Mouse (Mus musculus) induced T-regulatory cell, adult 2 months (primary cell): ENCODE measurements at regions not wholly inside any gene's neighbourhood (a gene's known extent, or its start where the extent isn't known, plus 50 kb on each side); places are given as distances from the start of the nearest gene placed in this dataset.
"Not testable (repeated sequence)": the region's sequence is repeated elsewhere in the genome, so short reads cannot be mapped to it uniquely, and the experiment has no call there.

Experiments used
- DNase-seq: peaks from one replicate; pipeline ENCODE4 v3.0.0-alpha.2; 2012; ENCODE audit warnings: low read depth

DNA sequence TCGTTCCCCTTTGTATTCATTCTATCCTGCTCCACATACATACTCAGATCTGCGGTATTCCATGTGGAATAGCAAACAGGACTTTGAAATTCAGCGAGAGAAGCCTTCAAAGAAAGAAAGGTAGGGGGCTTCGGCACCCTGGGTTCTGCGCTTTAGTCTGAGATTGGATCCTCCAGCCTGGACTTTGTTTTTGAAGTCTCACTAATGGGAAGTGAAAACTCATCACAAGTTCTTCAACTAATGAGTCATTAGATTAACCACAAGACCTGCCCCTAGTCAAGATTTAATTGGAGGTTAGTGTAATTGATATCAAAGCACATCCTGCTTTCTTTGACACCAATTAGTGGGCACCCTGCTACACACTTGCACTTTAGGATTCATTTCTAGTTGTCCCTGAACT, 492.5 kb upstream of the Zfp960 start:
- no peak for DNase-seq

DNA sequence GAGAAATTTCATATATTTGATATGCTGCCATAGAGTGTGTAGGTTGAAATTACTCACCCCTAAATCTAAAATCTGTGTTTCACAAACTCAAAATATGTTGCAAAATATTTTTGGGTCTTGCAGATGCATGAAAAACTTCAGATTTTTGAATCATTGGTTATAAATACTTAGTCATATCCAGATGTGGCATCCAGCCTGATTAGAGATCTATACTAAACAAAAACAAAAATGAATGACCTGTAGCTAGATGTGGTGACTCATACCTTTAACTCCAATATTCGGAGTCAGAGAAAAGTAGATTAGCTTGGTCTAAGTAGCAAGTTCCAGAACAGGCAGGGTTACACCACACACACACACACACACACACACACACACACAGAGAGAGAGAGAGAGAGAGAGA, 475.1 kb upstream of the Zfp960 start:
- DNase-seq: no peak

DNA sequence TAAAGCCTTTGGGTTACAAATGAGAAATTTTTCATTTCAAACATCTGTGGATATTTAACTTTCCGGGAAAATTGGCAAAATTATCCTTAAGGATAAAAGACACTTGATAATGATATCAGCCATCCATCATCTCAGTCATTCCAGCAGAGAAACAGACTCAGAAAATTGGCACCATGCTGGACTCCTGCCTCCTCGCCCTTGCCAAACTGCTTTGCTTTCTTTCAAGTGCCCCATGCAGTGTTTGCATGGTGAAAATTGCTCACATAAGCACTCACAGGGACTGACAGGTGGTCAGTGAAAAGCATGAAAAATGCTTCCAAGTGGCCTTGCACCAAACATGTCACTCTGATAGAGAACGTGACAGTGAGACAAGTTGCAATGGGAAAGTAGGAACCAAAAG, 464.2 kb upstream of the Zfp960 start:
- DNase-seq: no peak

DNA sequence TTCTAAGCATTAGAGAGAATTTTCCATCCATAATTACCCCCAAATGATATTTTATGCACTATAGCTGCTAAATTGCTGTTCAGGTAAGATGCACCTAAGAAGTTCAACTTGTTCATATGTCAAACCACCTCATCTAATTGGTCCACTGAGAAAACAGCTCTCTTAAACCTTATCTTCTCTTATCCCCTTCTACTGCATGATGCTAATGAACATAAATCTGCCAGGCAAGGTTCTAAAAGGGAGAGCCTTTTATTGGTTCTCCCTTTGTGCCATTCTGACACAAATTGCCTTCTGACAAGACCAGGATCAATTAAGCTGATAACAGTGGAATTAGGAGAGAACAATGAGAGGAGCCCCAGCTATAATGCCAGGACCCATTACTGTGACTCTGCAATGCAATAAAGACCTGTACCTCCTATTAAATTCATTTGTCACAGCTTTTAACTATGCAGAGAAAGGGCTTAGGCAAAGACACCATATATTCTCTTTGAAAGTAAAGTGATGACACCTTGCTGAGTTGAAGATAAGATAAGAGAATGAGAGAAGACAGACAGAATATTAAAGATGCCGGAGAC, 451.4 kb upstream of the Zfp960 start:
- no peak for DNase-seq

DNA sequence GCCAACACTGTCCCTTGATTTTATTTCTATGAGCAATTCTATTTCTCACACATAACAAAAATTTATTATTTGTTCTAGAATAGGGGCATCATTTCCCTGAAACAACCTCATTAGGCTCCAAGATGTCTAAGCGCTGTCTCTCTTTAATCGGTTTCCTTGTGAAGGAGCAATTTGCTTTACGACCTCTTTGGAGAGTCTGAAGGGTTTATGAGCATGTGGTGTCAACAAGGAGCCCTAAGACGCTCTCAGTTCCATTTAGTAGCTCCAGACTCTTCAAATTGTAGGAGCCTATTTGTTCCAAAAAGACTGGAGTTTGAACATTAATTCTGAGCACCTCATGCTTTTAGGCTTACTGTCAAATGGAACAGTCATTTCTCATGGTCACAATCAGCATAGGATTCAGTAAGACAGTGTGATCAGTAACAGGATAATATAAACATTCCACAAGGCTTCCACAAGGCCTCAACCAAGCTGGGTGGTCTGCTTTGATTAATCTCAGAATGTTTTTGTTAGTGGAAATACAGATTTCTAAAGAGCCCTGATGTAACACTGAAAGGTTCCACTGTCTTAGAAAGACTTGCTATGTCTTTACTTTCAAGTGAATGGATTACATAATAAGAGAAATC, 441.9 kb upstream of the Zfp960 start:
- DNase-seq: no peak

DNA sequence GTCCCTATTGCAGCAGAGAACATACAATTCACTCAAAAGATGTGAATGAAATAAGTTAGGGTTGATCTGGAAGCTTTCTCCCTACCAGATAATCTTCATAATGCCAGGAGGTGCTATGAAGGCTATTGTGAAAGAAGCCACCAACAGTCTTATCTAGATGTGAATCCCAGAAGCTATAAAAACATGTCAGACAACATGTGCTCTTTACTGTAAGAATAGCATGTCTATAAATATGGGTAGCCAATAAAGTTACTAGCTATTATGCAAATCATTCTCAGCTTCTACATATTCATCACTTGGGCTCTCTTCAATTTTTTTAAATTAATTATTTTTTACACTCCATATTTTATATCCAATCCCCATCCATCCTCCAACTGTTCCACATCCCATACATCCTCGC, 434.1 kb upstream of the Zfp960 start:
- no peak for DNase-seq

DNA sequence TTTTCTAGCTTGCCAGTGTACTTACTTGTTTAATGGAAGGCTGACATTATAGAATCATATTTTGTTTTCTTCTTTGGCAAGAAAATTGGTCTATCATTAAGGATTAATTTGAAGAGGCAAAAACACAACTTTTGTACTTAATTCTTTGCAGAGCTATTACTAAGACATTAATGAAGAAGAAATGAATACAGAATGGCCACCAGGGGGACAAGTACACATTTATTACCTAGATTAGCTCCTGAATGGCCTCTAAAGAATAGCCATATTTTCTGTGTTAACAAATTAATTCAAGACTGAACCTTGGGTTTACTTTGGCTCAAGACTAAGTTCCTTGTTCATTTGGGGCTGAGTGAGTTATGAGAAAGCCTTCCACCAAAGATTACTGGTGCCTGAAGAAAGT, 430.5 kb upstream of the Zfp960 start:
- no peak for DNase-seq

DNA sequence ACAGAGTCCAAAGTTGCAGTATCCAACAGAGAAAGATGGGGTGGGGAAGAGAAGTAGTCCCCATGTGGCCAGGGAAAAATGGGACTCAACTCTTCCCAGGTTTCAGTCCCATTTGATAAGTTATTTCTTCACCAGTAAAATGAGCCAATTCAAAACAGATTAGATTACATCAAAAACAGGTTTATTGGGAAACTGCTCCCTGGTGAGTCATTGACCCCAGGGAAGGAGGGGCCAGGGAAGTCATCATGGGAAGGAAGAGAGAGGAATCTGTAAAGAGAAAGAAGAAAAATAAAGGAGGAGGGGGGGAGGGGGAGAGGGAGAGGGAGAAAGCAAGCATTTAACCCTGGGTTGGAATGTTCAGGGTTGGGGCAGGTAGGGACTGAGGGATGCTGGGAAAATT, 426.4 kb upstream of the Zfp960 start:
- no peak for DNase-seq

DNA sequence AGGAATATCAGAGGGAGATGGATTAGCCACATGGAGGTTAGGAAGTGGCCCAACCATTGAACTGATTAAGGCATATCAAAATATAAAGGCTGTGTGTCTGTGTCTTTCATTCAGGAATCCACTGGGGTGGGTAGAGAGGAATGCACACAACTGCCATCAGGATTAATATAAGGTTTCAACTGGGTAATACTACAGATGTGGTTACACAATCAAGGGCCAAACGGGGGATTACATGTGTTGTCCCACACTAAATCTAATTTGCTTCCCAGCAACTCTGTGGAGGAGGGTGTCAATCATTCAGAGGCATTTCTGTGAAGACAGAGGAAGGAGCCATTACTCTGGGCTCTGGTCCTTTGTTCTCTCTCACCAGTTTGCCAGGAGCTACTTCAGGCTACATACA, 416.0 kb upstream of the Zfp960 start:
- DNase-seq: no peak

DNA sequence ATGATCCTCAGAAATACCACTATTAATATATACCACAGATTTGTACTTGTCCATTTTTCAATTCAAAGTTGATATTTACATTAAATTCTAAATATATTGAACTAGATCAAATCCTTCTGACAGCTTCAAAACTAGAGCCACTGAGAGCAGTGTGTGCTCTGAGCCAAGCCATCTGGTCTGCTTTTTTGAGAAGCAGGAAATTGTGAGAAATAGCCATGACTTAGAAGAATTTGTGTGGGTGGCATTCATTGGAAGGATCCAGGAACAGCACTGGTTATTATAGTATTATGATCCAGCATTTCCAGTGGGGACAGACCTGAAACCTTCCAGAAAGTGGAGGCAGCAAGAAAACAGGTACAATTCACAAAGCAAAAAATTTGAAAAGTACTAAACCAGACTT, 398.7 kb upstream of the Zfp960 start:
- DNase-seq: no peak

DNA sequence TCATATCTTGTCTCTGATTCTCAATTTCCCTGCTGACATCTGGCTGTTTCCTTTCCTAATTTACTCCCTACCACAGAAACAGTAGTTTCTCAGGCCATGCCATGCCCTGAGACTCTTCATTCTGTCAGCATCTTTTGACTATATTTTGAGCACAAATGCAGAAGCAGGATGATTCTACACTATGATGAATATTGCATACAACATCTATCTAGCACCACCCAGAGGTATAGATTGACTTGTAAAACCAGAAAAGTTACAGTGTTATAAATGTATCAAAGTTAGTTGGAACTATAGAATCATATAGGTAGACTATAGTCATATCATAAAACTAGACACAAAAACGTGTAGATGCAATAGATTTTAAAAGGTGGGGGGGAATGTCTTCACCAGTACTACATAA, 396.3 kb upstream of the Zfp960 start:
- no peak for DNase-seq

DNA sequence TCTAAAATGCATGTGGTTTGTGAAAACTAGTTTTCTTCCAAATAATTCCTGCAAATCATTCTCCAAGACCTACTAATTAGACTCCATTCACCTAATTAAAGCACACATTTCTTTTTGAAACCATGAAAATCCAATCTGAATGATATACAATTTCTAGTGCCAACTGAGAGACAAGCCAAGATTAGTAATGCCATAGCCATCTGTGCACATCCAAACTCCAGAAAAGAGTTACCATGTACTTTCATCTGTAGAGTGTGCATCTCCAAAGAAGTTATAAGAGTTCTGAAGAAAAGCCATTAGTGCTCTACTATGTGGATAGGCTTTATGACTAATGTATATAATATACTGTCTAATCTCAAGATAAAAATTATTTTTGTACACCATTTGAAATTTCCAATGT, 359.7 kb upstream of the Zfp960 start:
- no peak for DNase-seq

DNA sequence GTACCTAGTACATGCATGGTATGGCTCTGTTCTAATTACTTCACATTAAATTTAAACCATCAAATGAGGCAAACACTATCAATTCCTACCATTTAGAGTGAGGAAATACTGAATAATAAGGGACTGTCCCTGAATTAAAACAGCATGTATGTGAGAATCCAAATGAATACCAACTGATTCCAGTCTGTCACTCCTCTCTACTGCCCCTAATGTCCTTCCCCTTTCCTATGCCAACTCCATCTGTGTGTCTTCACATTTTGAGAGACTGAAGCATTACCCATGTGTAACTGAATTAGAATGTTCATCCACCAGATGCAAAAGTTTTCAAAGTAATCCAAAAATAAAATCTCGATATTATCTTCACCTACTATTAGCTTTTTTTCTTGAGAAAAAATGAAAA, 358.0 kb upstream of the Zfp960 start:
- DNase-seq: no peak

DNA sequence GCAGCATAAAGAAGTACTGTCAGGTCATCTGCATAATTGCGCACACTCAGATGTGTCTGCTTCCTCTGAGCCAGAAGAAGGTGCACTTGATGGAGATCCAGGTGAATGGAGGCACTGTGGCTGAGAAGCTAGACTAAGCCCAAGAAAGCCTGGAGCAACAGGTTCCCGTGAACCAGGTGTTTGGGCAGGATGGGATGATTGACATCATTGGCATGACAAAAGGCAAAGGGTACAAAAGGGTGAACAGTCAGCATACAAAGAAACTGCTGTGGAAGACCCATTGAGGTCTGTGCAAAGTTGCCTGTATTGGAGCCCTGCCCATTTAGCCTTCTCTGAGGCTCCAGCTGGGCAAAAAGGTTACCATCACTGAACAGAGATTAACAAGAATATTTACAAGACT, 337.0 kb upstream of the Zfp960 start:
- DNase-seq: no peak

DNA sequence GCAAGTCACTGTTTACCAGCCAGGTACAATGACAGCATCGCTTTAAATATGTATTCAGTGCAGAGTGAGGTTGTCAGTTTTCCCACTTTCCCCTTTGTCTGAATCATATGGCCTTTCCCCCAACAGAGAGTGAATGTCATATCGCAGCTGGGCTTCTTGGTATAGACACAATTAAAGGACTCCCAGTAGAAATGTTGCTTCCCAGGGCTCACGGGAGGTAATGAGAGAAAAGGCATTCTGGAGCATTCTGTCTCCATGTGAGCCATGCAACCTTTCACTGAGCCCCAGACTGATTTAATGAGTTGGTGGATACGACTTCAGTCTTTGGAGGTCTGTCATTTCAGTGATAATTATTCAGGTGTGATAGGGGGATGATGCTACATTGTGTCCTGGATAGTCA, 310.8 kb upstream of the Zfp960 start:
- DNase-seq: no peak

DNA sequence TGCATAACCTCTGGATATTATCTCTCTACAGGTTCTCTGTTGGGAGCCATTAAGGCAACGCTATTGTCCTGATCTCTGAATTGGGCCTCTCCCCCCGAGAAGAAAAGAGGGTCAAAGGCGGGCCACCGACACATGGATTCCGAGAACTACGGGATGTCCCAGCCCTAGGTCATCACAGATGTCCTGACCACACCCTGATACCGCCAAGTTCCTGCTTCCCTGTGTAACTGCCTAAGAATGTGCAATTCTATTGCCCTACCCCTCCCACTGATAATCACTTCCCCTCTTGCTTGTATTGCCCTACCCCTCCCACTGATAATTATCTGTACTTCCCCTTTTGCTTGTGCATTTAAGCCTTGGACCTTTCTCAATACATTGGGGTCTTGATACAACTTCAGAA, 293.3 kb upstream of the Zfp960 start:
- DNase-seq: not testable (repeated sequence)

DNA sequence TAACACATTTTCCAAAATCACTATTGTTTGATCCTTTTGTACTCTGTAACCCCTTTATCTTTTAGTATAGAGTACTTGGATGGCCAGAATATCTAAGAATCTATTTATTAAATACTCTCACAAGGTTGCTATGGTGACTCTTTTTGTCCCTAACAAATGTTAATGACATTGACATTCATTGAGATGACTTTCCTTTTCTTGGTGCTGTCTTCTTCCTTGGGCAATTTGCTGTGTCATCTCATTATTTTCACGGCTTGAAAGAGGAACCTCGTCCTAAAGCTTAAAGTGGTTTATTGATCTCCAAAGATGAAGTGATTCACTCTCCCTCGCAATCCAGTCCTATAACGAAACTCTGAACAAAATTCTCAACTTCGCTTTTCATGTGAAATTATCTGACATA, 265.6 kb upstream of the Zfp960 start:
- DNase-seq: no peak

DNA sequence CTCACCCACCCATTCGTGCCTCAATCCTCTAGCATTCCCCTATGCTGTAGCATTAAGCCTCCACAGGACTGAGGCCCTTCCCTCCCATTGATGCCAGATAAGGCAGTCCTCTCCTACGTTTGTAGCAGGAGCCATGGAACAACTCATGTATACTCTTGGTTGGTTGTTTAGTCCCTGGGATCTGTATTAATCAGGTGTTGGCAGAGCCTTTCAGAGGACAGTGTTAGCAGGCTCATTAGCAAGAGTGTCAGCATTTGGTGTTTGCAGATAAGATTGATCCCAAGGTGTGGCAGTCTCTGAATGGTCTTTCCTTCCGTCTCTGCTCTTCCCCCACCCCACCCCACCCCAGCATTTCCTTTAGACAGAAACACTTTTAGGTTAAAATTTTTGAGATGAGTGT, 258.9 kb upstream of the Zfp960 start:
- no peak for DNase-seq

DNA sequence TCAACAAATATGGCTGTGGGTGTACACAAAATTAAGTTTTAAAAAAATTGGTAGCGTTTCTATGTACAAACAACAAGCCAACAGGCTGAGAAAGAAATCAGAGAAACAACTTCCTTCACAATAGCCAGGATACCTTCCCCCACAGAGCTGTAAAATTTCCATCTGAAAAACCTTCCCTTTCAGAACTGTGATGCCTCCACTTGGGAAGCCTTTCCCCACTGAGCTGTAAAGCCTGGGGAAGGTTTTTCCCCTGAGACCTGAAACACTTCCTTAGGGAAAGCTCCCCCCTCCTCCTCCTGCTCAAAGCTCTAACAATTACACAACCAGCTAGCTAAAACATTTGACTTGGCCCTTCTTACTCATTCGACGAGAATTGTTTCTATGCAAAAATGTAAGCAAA, 245.5 kb upstream of the Zfp960 start:
- DNase-seq: no peak

DNA sequence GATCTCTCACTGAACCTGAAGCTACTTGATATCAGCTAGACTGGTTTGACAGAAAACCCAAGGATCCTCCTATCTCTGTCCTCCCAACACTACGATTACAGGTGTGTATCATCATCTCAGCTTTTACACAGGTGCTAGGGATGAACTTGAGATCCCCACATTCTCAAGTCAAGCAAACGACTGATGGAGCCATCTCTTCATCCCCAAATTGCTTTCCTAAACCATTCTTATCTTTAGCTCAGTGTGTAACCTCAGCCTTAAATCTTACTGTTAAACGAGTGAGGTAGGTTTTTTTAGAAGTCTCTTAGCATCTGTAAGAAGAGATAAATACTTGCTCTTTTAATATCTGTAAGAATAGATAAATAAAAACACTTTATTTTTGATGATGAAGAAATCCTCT, 242.2 kb upstream of the Zfp960 start:
- DNase-seq: no peak

DNA sequence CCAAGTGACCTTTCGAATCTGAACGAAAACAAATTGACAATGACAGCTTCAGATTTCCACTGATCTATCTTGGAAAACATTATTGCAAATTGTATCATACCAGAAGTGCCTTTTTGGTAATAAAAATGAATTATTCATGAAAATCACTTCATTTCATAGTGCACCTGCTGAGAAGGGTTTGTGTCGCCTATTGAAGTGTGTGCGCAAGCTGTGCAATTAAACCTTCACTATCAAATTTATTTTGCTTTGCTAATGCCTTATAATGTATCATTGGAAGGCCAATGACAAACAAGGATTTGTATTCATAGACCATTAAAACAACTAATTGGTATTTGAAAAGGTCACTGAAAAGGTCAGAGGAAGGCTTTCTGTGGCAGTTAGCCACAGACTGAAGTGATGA, 224.8 kb upstream of the Zfp960 start:
- no peak for DNase-seq

DNA sequence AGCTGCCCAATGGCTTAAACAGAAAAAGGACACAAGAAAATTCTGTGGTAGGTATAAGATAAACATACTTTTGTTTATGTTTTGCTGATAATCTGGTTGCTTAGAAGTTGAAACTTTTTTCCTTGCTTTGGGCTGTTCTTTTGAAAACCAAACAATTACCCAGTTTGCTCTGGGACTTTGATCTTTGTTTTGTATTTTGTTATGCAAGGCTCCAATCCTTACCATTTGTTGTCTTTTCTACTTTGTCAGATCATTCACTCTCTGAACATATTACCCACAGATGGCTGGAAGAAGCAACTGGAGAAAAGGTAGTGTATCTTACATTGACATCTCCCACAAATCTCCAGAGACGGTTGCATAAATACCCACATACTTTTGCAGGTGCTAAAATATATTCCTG, 203.1 kb upstream of the Zfp960 start:
- DNase-seq: no peak

DNA sequence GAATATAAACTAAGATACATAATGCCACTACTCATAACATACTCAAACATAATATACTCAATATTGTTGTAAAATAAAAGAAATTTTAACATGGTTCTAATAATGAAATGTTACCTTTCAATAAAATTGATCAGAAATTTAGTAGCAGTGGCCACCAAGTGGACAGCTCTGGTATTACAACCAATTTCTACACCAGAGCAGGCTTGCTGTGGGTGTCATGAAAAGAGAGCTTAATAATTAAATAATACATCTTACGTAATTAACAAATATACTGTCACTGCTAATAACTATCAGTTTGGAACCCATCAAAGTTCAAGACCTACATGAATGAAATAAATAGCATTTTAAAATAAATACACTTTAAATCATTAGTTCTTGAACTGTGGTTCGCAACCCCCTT, 163.1 kb upstream of the Zfp960 start:
- DNase-seq: peak; percentile 67

DNA sequence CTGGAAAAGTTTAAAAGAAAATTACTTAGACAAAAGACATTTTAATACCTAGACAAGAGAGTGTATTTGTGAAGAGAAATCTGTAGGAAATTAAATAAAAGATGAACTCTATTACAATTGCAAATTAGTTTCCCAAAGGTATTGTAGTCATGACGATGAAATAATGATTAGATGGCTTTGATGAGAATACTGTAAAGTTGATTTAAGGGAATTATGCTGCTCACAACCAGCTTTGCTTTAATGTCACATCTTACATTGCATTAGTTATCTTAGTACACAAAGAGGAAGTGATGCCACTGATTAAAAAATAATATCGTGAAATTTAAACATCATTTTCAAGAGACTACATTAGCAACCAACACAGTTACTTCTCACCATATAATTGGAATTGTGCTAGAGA, 145.7 kb upstream of the Zfp960 start:
- DNase-seq: no peak

DNA sequence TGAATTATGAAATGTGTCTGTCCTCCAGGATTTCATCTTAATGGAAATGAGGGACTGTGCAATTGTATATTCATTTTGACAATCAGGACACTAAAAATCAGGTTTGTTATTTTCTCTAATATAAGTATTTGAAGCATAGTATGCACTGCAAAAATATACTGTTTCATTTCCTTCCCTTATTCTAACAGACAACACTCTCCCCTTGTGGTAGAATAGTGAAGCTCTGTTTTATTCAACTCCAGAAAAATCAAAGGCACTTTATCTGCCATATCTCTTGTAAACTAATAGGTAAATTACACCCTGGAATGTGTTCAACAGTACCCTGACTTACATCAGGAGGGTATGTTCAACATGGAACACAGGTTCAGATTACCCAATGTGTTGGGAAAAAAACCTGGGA, 137.7 kb upstream of the Zfp960 start:
- DNase-seq: no peak
